Mouse (Mus musculus): ENCODE measurements around the gene Slc25a21. TPM values are rescaled to one million over a fixed set of nuclear protein-coding genes. Genes with fewer than 3 reads are reported as not detected.

Slc25a21 gene
- polyA plus RNA-seq, 1 experiment from 2014 or later = 3.1 TPM

- H3K4me1 ChIP-seq = peaks cover 35% of the 10 kb centered on the region
- H3K9me3 ChIP-seq (replicated peaks) = 0 out of 2 replicates have a peak, but pooled peaks cover 3% of the 10 kb centered on the region
- H3K36me3 ChIP-seq = no peaks in the 10 kb centered on the region
- no peak for ATAC-seq (replicated peaks; ENCODE audit: low FRiP score)
- 0 out of 2 replicates have a peak overlapping the region, but pooled peaks have one; percentile 44 for H3K4me2 ChIP-seq
- no peak overlapping the region for H3K27ac ChIP-seq
- no peak overlapping the region for H3K9ac ChIP-seq
- WGBS = 1% methylated on average over 12 of the region's 12 CpGs
- peak overlapping the region; percentile 21; the same call in 1 of the 2 replicates for H3K4me3 ChIP-seq (replicated peaks)
- H3K27me3 ChIP-seq = peaks cover 98% of the 10 kb centered on the region
Measured at GRCm38 (mm10) chr12:56691001-56691400, 506.3 kb downstream of the Slc25a21 start.

DNA sequence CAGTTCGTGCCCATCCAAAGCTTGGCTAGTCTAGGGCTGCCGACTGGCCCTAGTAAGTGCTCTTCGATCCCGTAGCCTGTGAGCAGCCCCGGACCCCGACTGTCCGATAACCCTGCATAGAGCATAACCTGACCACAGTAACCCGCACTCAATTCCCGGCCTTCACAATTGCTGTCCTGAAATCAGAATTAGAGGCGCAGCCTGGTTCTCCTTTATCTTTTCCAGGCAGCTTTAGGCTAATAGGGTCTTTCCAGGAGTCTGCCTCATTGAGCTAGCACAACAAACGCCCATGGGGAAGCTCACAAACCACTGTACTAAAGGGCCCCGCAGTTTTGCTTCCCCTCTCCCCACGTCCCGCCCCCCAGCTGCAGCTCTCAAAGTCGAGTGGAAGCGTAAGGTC is 506.9 kb downstream of the Slc25a21 start:
- WGBS = 2% methylated on average over 16 of the region's 16 CpGs
- no peaks in the 10 kb centered on the region for H3K36me3 ChIP-seq
- H3K9ac ChIP-seq = no peak overlapping the region

DNA sequence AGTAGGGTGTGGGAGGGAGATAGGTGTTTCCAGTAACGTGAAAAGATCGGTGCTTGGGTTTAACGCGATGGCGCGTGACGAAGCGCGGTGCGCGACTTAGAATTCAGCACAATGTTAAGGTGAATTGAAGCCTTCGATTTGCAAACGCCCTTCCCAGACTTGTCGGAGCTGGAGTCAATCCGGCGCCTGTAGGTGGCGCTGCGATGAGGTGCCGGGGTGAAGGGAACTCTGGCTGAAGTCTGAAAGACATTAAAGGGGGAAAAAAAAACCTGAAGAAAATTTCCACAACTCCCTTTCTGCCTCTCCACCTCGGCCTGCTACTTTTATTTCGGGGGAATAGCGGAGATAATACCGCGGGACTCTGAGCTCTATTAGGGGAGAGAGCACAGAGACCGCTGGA is 507.5 kb downstream of the Slc25a21 start:
- H3K9me3 ChIP-seq (replicated peaks) = 0 out of 2 replicates have a peak, but pooled peaks cover 3% of the 10 kb centered on the region
- H3K9ac ChIP-seq = no peak overlapping the region
- no peak overlapping the region for H3K4me2 ChIP-seq
- ATAC-seq (replicated peaks; ENCODE audit: low FRiP score) = 0 out of 2 replicates have a peak, but pooled peaks have one; percentile 10
- peaks cover 98% of the 10 kb centered on the region for H3K27me3 ChIP-seq
- no peaks in the 10 kb centered on the region for H3K36me3 ChIP-seq
- H3K27ac ChIP-seq = no peak overlapping the region
- H3K4me1 ChIP-seq = peaks cover 24% of the 10 kb centered on the region
- under 1% methylated on average over 25 of the region's 25 CpGs for WGBS
- 0 out of 2 replicates have a peak overlapping the region, but pooled peaks have one; percentile 2 for H3K4me3 ChIP-seq (replicated peaks)

More for the DNA sequence above, 506.9 kb downstream of the Slc25a21 start:
- no peak for ATAC-seq (replicated peaks; ENCODE audit: low FRiP score)
- Histone ChIP-seq H3K4me1 (peaks cover 29% of the 10 kb centered on the region), H3K9me3 (replicated peaks) (0 out of 2 replicates have a peak, but pooled peaks cover 3% of the 10 kb centered on the region), H3K4me3 (replicated peaks) (no peak overlapping the region), H3K4me2 (no peak overlapping the region), H3K27ac (no peak overlapping the region), H3K27me3 (peaks cover 98% of the 10 kb centered on the region)

- Histone ChIP-seq H3K27ac (no peak overlapping the region), H3K27me3 (peaks cover 98% of the 10 kb centered on the region), H3K4me1 (peaks cover 24% of the 10 kb centered on the region), H3K36me3 (no peaks in the 10 kb centered on the region), H3K4me3 (replicated peaks) (0 out of 2 replicates have a peak overlapping the region, but pooled peaks have one; percentile 2), H3K9me3 (replicated peaks) (0 out of 2 replicates have a peak, but pooled peaks cover 3% of the 10 kb centered on the region), H3K9ac (no peak overlapping the region), H3K4me2 (no peak overlapping the region)
- 2% methylated on average over 10 of the region's 10 CpGs for WGBS
- ATAC-seq (replicated peaks; ENCODE audit: low FRiP score) = no peak
Measured at GRCm38 (mm10) chr12:56689331-56689730, 507.9 kb downstream of the Slc25a21 start.

- Histone ChIP-seq H3K4me3 (replicated peaks) (no peak overlapping the region), H3K9me3 (replicated peaks) (0 out of 2 replicates have a peak, but pooled peaks cover 3% of the 10 kb centered on the region), H3K4me2 (no peak overlapping the region), H3K9ac (no peak overlapping the region), H3K4me1 (peaks cover 24% of the 10 kb centered on the region), H3K36me3 (no peaks in the 10 kb centered on the region), H3K27ac (no peak overlapping the region), H3K27me3 (peaks cover 98% of the 10 kb centered on the region)
- 1% methylated on average over 8 of the region's 8 CpGs for WGBS
- no peak for ATAC-seq (replicated peaks; ENCODE audit: low FRiP score)
Measured at GRCm38 (mm10) chr12:56688920-56689319, 508.4 kb downstream of the Slc25a21 start.

DNA sequence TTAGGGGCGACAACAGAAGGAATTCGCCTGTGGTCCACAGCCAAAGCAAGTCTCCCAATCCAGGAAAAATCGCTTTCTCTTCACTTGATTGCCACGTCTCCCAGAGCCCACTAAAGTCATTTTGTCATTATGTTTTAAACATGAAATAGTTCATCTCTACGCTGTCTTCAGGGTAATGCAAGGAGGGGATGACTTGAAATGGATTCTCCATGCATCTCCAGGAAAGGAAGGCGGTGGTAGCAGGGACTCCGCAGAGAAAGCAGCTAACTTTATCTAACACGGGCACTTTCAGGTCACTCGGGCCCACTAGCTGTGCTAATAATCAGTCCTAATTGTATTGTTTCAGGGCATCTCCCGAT is 508.8 kb downstream of the Slc25a21 start:
- 7% methylated on average over 10 of the region's 10 CpGs for WGBS
- Histone ChIP-seq H3K36me3 (no peaks in the 10 kb centered on the region), H3K27me3 (peaks cover 98% of the 10 kb centered on the region), H3K4me2 (no peak overlapping the region), H3K4me1 (peaks cover 24% of the 10 kb centered on the region), H3K4me3 (replicated peaks) (no peak overlapping the region), H3K9me3 (replicated peaks) (0 out of 2 replicates have a peak, but pooled peaks cover 3% of the 10 kb centered on the region), H3K9ac (no peak overlapping the region), H3K27ac (no peak overlapping the region)
- no peak for ATAC-seq (replicated peaks; ENCODE audit: low FRiP score)

- peaks cover 98% of the 10 kb centered on the region for H3K27me3 ChIP-seq
- no peak overlapping the region for H3K27ac ChIP-seq
- peaks cover 24% of the 10 kb centered on the region for H3K4me1 ChIP-seq
- WGBS = 6% methylated on average over 15 of the region's 15 CpGs
- H3K36me3 ChIP-seq = no peaks in the 10 kb centered on the region
- H3K4me2 ChIP-seq = no peak overlapping the region
- no peak overlapping the region for H3K4me3 ChIP-seq (replicated peaks)
- no peak for ATAC-seq (replicated peaks; ENCODE audit: low FRiP score)
- 0 out of 2 replicates have a peak, but pooled peaks cover 3% of the 10 kb centered on the region for H3K9me3 ChIP-seq (replicated peaks)
- no peak overlapping the region for H3K9ac ChIP-seq
Measured at GRCm38 (mm10) chr12:56687640-56688481, 509.4 kb downstream of the Slc25a21 start.

GRCm38 (mm10) chr12:56681096-56681811 is 516.0 kb downstream of the Slc25a21 start:
- peak overlapping the region; percentile 64 for H3K4me2 ChIP-seq

GRCm38 (mm10) chr12:56677620-56678019 is 519.7 kb downstream of the Slc25a21 start:
- peaks cover 64% of the 10 kb centered on the region for H3K27me3 ChIP-seq
- no peak overlapping the region for H3K4me3 ChIP-seq (replicated peaks)
- H3K27ac ChIP-seq = no peak overlapping the region
- peaks cover 8% of the 10 kb centered on the region for H3K4me1 ChIP-seq
- H3K36me3 ChIP-seq = no peaks in the 10 kb centered on the region
- ATAC-seq (replicated peaks; ENCODE audit: low FRiP score) = no peak
- H3K9ac ChIP-seq = no peak overlapping the region
- WGBS = 62% methylated on average over 7 of the region's 7 CpGs
- no peaks in the 10 kb centered on the region for H3K9me3 ChIP-seq (replicated peaks)
- H3K4me2 ChIP-seq = no peak overlapping the region

More at GRCm38 (mm10) chr12:56681096-56681811, 516.0 kb downstream of the Slc25a21 start:
- Histone ChIP-seq H3K27ac (no peak overlapping the region), H3K27me3 (peaks cover 91% of the 10 kb centered on the region), H3K4me3 (replicated peaks) (peak overlapping the region; percentile 33), H3K36me3 (no peaks in the 10 kb centered on the region), H3K9me3 (replicated peaks) (no peaks in the 10 kb centered on the region), H3K4me1 (peaks cover 8% of the 10 kb centered on the region), H3K9ac (no peak overlapping the region)
- under 1% methylated on average over 38 of the region's 38 CpGs for WGBS
- peak; percentile 70 for ATAC-seq (replicated peaks; ENCODE audit: low FRiP score)

DNA sequence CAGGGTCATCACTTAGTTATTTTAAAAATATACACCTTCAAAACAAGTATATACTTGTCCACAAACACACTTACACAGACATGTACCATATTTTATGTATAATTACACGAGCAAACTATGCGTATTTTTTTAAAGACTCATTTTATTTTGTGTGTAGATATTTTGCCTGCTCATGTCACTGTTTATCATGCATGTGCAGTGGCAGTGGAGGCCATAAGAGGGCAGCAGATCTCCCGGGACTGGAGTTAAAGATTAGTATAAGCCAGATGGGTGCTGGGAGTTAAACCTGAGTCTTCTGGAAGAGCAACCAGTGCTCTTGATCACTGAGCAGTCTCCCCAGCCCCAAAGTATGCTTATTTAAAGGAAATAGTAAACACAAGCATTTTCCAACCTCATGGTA is 522.5 kb downstream of the Slc25a21 start:
- H3K9ac ChIP-seq = no peak overlapping the region
- H3K4me1 ChIP-seq = no peaks in the 10 kb centered on the region
- H3K27me3 ChIP-seq = peaks cover 37% of the 10 kb centered on the region
- no peak overlapping the region for H3K4me2 ChIP-seq
- H3K4me3 ChIP-seq (replicated peaks) = no peak overlapping the region
- no peak overlapping the region for H3K27ac ChIP-seq
- WGBS = 36% methylated on average over 3 of the region's 3 CpGs
- no peak for ATAC-seq (replicated peaks; ENCODE audit: low FRiP score)
- H3K36me3 ChIP-seq = no peaks in the 10 kb centered on the region
- H3K9me3 ChIP-seq (replicated peaks) = no peaks in the 10 kb centered on the region

DNA sequence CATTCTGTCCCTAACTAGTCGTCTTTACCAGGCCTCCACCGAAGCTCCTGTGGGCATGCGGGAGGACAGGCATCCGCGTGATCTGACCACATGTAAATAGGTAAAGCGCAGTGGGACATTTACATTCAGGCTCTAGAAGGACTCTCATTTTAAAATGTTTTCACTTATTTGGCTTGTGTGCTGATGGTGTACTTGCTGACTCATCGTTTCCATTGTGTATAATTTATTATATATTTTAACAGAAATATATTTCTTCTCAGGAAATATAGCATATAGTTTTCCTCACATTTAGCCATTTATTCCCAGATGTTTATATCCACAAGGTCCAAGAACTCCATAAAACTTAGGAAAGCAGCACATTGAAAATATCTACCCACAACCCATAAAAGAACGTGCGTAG is 526.5 kb downstream of the Slc25a21 start:
- no peaks in the 10 kb centered on the region for H3K4me1 ChIP-seq
- no peak overlapping the region for H3K4me3 ChIP-seq (replicated peaks)
- no peaks in the 10 kb centered on the region for H3K36me3 ChIP-seq
- H3K27me3 ChIP-seq = peaks cover 6% of the 10 kb centered on the region; the same call in 1 of the 2 replicates
- no peak for ATAC-seq (replicated peaks; ENCODE audit: low FRiP score)
- WGBS = 91% methylated on average over 9 of the region's 9 CpGs
- H3K4me2 ChIP-seq = no peak overlapping the region
- no peaks in the 10 kb centered on the region for H3K9me3 ChIP-seq (replicated peaks)
- no peak overlapping the region for H3K27ac ChIP-seq
- no peak overlapping the region for H3K9ac ChIP-seq
